Mouse (Mus musculus) liver, postnatal 0 days (tissue): ENCODE data around the gene Ctc1. TPM values are rescaled to one million over a fixed set of nuclear protein-coding genes. Genes with fewer than 3 reads are reported as not detected.
A peak's percentile ranks its signal among the peaks of the same experiment; 100 is the strongest.
"Not testable (repeated sequence)": the region's sequence is repeated elsewhere in the genome, so short reads cannot be mapped to it uniquely, and the experiment has no call there.

ENCODE experiments used
- ATAC-seq: fragments of 200-750 bp; cut with Nextera tagmentation; 2 replicates; pipeline ENCODE4 v1.8.0; 2017; ENCODE audit warnings: mild to moderate bottlenecking, moderate library complexity
- DNase-seq: peaks from one replicate; pipeline ENCODE4 v3.0.0-alpha.2; 2016
- H3K27ac ChIP-seq: fragments of 300-500 bp; sonication (generic); 2 replicates; pipeline ENCODE4 v1.5.1; 2014; ENCODE audit warnings: antibody characterized with exemption, moderate library complexity, mild to moderate bottlenecking, low read depth
- H3K27me3 ChIP-seq: fragments of 300-500 bp; sonication (generic); 2 replicates; pipeline ENCODE4 v1.6.1; 2014; ENCODE audit warnings: low read length, control low read depth, mixed read lengths; ENCODE audit not compliant: insufficient read depth
- H3K36me3 ChIP-seq: fragments of 300-500 bp; sonication (generic); replicated peaks from 2 replicates; pipeline ENCODE4 v1.6.1; 2014; ENCODE audit warnings: mild to moderate bottlenecking, control low read depth, low read length, moderate library complexity, mixed read lengths; ENCODE audit not compliant: insufficient read depth
- H3K4me1 ChIP-seq: fragments of 300-500 bp; sonication (generic); 2 replicates; pipeline ENCODE4 v1.6.1; 2014; ENCODE audit warnings: antibody characterized with exemption, mild to moderate bottlenecking, control low read depth; ENCODE audit not compliant: insufficient read depth
- H3K4me2 ChIP-seq: fragments of 300-500 bp; sonication (generic); 2 replicates; pipeline ENCODE4 v1.6.1; 2014; ENCODE audit warnings: low read depth, mild to moderate bottlenecking, low read length, moderate library complexity, mixed read lengths
- H3K4me3 ChIP-seq: fragments of 300-500 bp; sonication (generic); 2 replicates; pipeline ENCODE4 v1.5.1; 2014; ENCODE audit warnings: low read depth, low read length
- H3K9ac ChIP-seq: fragments of 300-500 bp; sonication (generic); replicated peaks from 2 replicates; pipeline ENCODE4 v1.6.1; 2014; ENCODE audit warnings: mild to moderate bottlenecking, moderate library complexity
- H3K9me3 ChIP-seq: fragments of 300-500 bp; sonication (generic); 2 replicates; pipeline ENCODE4 v1.6.1; 2016; ENCODE audit warnings: mild to moderate bottlenecking, control low read depth, low read length, mixed read lengths
- CTCF ChIP-seq: sonication (generic); IDR thresholded peaks from 2 replicates; pipeline ENCODE4 v1.5.1; 2016; ENCODE audit warnings: antibody characterized with exemption, low read depth
- EP300 ChIP-seq: IDR thresholded peaks from 2 replicates; pipeline ENCODE4 v1.6.1; 2016; ENCODE audit warnings: antibody characterized with exemption, low read depth, mild to moderate bottlenecking
- WGBS: fragments of 180-500 bp; shearing (Covaris S2); extraction: QIAGEN DNeasy Blood & Tissue Kit; methylation state at CpG from one replicate; pipeline ENCODE4 v1.1.7; 2014; ENCODE audit not compliant: insufficient replicate concordance; 5-methylcytosine and 5-hydroxymethylcytosine counted together
- polyA plus RNA-seq: library from polyadenylated mRNA; unstranded; fragments of >200 nt; fragmentation: Nextera tagmentation; extraction: Ambion mirVana; gene quantifications from 2 replicates; pipeline ENCODE4 v1.2.1, GENCODE M21; 2015

Ctc1 gene
- polyA plus RNA-seq, 1 experiment from 2014 or later, result 7.4 TPM

GRCm38 (mm10) chr11:68987365-68987882 is 28.3 kb upstream of the Ctc1 start:
- TF ChIP-seq CTCF, result no peak
- no peak for TF ChIP-seq EP300
- Histone ChIP-seq H3K4me1 (no peaks in the 10 kb centered on the region), H3K27me3 (no peaks in the 10 kb centered on the region), H3K27ac (no peak overlapping the region), H3K4me2 (no peak overlapping the region), H3K9ac (no peak overlapping the region), H3K36me3 (peaks cover 39% of the 10 kb centered on the region), H3K4me3 (no peak overlapping the region), H3K9me3 (no peaks in the 10 kb centered on the region)
- ATAC-seq, result no peak
- no peak for DNase-seq
- WGBS, result 88% methylated on average over 11 of the region's 11 CpGs

GRCm38 (mm10) chr11:68988341-68988740 is 27.4 kb upstream of the Ctc1 start:
- no peak overlapping the region for H3K4me2 ChIP-seq
- no peak overlapping the region for H3K27ac ChIP-seq
- no peak overlapping the region for H3K9ac ChIP-seq
- no peaks in the 10 kb centered on the region for H3K27me3 ChIP-seq
- no peak for TF ChIP-seq EP300
- TF ChIP-seq CTCF, result no peak
- H3K4me3 ChIP-seq, result no peak overlapping the region
- peaks cover 43% of the 10 kb centered on the region for H3K36me3 ChIP-seq
- WGBS, result 91% methylated on average over 17 of the region's 17 CpGs
- no peak for DNase-seq
- H3K4me1 ChIP-seq, result no peaks in the 10 kb centered on the region
- ATAC-seq, result no peak
- H3K9me3 ChIP-seq, result no peaks in the 10 kb centered on the region

DNA sequence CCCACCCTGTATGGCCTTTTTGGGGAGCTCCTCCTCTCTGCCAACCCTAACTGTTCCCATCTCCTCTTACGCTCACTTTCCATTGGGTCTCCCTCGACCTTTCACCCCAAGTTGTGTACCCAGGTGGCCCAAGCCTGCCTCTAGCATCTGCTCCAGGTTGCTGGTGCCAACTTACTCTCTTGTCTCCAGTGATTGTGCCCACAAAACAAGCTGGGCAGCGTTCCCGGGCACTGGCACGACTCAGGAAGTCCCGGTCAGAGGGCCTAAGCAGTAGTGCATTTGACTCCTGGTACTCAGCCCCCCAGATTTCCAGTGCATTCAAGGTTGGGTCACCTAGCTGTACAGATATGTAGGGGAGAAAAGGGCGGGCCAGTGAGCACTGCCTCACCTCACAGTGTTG is 22.6 kb upstream of the Ctc1 start:
- no peaks in the 10 kb centered on the region for H3K9me3 ChIP-seq
- WGBS, result 87% methylated on average over 7 of the region's 7 CpGs
- no peak overlapping the region for H3K4me3 ChIP-seq
- ATAC-seq (no peak), DNase-seq (no peak)
- H3K4me1 ChIP-seq, result no peaks in the 10 kb centered on the region
- TF ChIP-seq CTCF, result no peak
- no peak for TF ChIP-seq EP300
- no peak overlapping the region for H3K27ac ChIP-seq
- H3K36me3 ChIP-seq, result peaks cover 76% of the 10 kb centered on the region
- H3K27me3 ChIP-seq, result no peaks in the 10 kb centered on the region
- no peak overlapping the region for H3K9ac ChIP-seq
- no peak overlapping the region for H3K4me2 ChIP-seq

DNA sequence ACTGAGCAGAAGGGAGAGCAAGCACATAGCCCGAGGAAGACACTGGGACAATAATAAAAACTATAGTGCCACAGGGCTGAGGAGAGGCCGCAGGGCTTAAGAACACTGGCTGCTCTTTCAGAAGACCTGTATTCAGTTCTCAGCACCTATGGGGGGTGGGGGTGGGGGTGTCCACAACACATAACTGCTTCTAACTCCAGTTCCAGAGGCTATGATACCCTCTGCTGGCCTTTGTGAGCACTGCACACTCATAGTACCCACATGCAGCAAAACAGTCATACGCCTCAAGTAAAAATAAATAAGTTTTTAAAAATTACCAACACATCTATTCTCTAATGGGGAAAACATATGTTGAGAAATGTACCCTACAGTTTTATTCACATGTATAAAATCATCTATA is 21.3 kb upstream of the Ctc1 start:
- TF ChIP-seq EP300 (no peak), CTCF (peak; percentile 45)
- no peak for ATAC-seq

GRCm38 (mm10) chr11:68997080-68997479 is 18.6 kb upstream of the Ctc1 start:
- TF ChIP-seq EP300, result no peak
- TF ChIP-seq CTCF, result no peak
- H3K36me3 ChIP-seq, result peaks cover 84% of the 10 kb centered on the region

More for the DNA sequence above, 21.3 kb upstream of the Ctc1 start:
- Histone ChIP-seq H3K4me1 (no peaks in the 10 kb centered on the region), H3K27ac (no peak overlapping the region), H3K27me3 (no peaks in the 10 kb centered on the region), H3K4me2 (no peak overlapping the region), H3K4me3 (no peak overlapping the region), H3K36me3 (peaks cover 79% of the 10 kb centered on the region), H3K9me3 (no peaks in the 10 kb centered on the region), H3K9ac (no peak overlapping the region)
- 89% methylated on average over 3 of the region's 3 CpGs for WGBS
- DNase-seq, result no peak

GRCm38 (mm10) chr11:69002782-69003181 is 12.9 kb upstream of the Ctc1 start:
- not testable (repeated sequence) for DNase-seq

More at GRCm38 (mm10) chr11:68997080-68997479, 18.6 kb upstream of the Ctc1 start:
- no peaks in the 10 kb centered on the region for H3K27me3 ChIP-seq
- H3K27ac ChIP-seq, result no peak overlapping the region
- peak overlapping the region; percentile 11; the same call in 1 of the 2 replicates for H3K9ac ChIP-seq
- DNase-seq, result no peak
- no peaks in the 10 kb centered on the region for H3K4me1 ChIP-seq
- H3K4me3 ChIP-seq, result no peak overlapping the region
- no peaks in the 10 kb centered on the region for H3K9me3 ChIP-seq
- ATAC-seq, result no peak
- H3K4me2 ChIP-seq, result no peak overlapping the region
- WGBS, result 76% methylated on average over 4 of the region's 4 CpGs

DNA sequence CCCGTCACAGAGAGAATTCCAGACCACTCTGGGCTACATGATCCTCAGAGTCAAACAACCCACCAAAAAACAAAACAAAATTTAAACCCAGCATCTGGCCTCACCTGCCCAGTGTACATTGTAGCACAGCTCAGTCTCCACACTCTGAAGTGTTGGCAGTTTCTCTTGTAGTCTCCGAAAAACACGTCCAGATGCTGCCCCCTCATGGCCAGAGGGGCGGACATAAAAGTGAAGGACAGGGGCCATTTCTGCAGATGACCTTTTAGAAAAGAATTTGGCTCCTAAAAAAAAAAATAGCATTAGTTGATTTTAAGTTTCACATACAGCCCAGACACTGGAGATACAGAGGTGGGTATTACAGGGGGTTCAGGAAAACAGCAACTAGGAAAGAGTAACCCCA is 12.1 kb upstream of the Ctc1 start:
- H3K36me3 ChIP-seq, result peaks cover 40% of the 10 kb centered on the region
- H3K27ac ChIP-seq, result no peak overlapping the region
- H3K9me3 ChIP-seq, result no peaks in the 10 kb centered on the region
- peaks cover 10% of the 10 kb centered on the region for H3K4me1 ChIP-seq
- peak; percentile 45 for TF ChIP-seq CTCF
- TF ChIP-seq EP300, result no peak
- 59% methylated on average over 4 of the region's 4 CpGs for WGBS
- DNase-seq (no peak), ATAC-seq (no peak)
- H3K4me3 ChIP-seq, result no peak overlapping the region
- H3K4me2 ChIP-seq, result no peak overlapping the region
- H3K9ac ChIP-seq, result no peak overlapping the region
- H3K27me3 ChIP-seq, result no peaks in the 10 kb centered on the region

More at GRCm38 (mm10) chr11:69002782-69003181, 12.9 kb upstream of the Ctc1 start:
- 88% methylated on average over 4 of the region's 4 CpGs for WGBS
- peaks cover 48% of the 10 kb centered on the region for H3K36me3 ChIP-seq
- not testable (repeated sequence) for H3K9me3 ChIP-seq, H3K4me1 ChIP-seq, ATAC-seq, H3K9ac ChIP-seq, H3K27ac ChIP-seq, H3K4me3 ChIP-seq, H3K4me2 ChIP-seq, H3K27me3 ChIP-seq
